Mouse (Mus musculus) layer of hippocampus, adult 8-10 months (tissue): ENCODE measurements around the gene Cypt1. TPM values are rescaled to one million over a fixed set of nuclear protein-coding genes. Genes with fewer than 3 reads are reported as not detected.

Experiments used
- DNase-seq, 2 experiments: peaks; one replicate each; pipeline ENCODE4 v3.0.0; 2022; ENCODE audit warnings: low spot score in 2 of 2
- total RNA-seq, 4 experiments: library from RNA; stranded (reverse); gene quantifications; 2 replicates each; pipeline ENCODE4 v1.2.4; 2022

Cypt1 gene
- not detected for total RNA-seq

DNA sequence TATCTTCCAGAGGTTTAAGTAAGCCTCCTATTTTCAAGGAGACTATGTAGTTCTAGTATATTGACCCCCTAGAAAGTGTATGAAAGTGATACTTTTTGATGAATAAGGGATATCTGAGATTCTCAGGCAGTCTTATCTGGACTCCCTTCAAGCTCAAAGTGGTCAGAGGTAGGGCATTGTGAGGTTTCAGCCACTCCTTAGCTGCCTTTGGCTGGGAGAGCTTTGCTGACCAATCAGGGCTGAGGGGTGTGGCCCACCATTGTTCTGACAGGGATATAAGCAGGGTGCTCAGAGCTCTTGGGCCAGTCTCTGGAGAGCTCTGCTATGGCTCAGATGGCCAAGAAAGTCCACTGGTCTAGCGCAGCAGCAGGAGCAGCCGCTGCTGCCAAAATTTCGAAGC is at the start of gene Cypt1:
TSS of gene Cypt1 (plus strand) at position 301 of the 400 bp plus-strand sequence.
- DNase-seq: no peak

DNA sequence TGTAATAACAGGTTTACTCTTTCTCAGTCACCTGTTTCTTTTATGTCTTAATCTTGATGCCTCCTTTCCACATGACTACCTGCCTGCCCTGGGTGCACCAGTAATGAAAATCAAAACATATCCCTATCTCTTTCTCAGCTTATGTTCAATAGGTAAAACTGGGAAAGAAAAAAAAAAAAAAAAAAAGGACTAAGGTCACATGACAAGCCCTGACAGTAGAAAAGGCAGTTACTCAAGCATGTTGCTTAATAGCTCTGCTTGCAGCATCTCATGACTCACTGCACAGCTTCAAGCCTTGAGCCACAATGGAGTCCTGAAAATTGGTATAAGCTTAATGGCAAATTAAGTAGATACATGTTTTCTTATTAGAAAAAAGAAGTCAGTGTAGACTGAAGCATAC is 24.1 kb downstream of the Cypt1 start:
- no peak for DNase-seq

DNA sequence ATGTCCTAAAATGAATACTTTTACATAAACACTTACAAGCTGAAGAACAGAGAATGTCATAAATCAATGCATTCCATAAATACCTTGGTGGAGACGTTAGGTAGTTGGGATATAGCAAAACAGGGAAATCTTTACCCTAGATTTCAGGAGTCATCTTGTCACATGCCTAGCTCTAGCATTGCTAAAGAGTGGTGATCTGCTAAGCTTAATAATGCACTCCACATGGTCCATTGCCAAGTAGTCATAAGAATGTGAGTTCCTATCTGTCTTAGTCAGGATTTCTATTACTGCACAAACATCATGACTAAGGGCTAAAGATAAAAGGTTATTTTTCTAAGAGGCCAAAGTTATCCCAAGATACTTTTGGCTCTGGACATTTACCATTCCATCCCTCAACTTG is 34.4 kb downstream of the Cypt1 start:
- DNase-seq: no peak

DNA sequence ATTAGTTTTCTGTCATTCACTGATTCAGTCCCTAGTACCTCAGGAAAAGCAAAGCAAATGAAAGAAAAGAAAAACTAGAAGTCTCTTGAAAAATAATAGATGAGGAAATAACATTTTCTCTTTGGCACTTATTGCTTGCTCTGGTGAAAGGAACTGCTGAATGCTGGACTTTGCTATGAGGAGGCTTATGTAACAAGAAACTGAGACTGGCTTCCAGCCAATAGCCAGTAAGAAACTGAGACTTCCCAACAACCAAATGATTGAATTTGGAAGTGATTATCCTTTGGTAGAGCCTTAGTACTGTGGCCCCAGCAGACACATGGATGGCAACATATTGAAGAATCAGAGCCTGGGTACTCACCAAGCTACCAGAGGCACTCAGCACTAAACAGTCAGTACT is 35.8 kb downstream of the Cypt1 start:
- peak in 1 of 2 experiments; percentile 2 for DNase-seq

Other genes starting within 250 kb of the Cypt1 start
- 10 to 100 TPM; 16.8 to 20.2 (median 18.9) TPM for gene Maoa, start 96.8 kb downstream of the Cypt1 start, total RNA-seq